Mouse (Mus musculus) testis, adult 2 months (tissue): ENCODE data around the gene Mfap4.

Experiments
- CTCF ChIP-seq: fragments of 200-500 bp; IDR thresholded peaks from 2 replicates; pipeline ENCODE4 v1.5.1; 2012; ENCODE audit warnings: low read depth, mild to moderate bottlenecking, inconsistent platforms, low read length, moderate library complexity; ENCODE audit not compliant: control insufficient read depth, insufficient read depth, insufficient replicate concordance
- POLR2A ChIP-seq: fragments of 200-500 bp; IDR thresholded peaks from 2 replicates; pipeline ENCODE4 v1.6.1; 2012; ENCODE audit warnings: low read depth, mild to moderate bottlenecking, inconsistent platforms, low read length, moderate library complexity; ENCODE audit not compliant: control insufficient read depth

GRCm38 (mm10) chr11:61448041-61448440, 37.2 kb upstream of the Mfap4 start:
- no peak for TF ChIP-seq CTCF
- TF ChIP-seq POLR2A, result no peak
